Mouse (Mus musculus) lung, embryonic 14.5 days (tissue): ENCODE data around the gene Gm14305. TPM values are rescaled to one million over a fixed set of nuclear protein-coding genes. Genes with fewer than 3 reads are reported as not detected.
"Not testable (repeated sequence)": the region's sequence is repeated elsewhere in the genome, so short reads cannot be mapped to it uniquely, and the experiment has no call there.

Experiments
- ATAC-seq: fragments of 200-750 bp; cut with Nextera tagmentation; 2 replicates; pipeline ENCODE4 v1.8.0; 2017; ENCODE audit warnings: mild to moderate bottlenecking, moderate TSS enrichment, moderate library complexity; ENCODE audit not compliant: insufficient read depth
- DNase-seq: peaks from one replicate; pipeline ENCODE4 v3.0.0-alpha.2; 2015
- H3K27ac ChIP-seq: fragments of 300-500 bp; sonication (generic); 2 replicates; pipeline ENCODE4 v1.5.1; 2014; ENCODE audit warnings: low read depth, mild to moderate bottlenecking, moderate library complexity
- H3K27me3 ChIP-seq: fragments of 300-500 bp; sonication (generic); 2 replicates; pipeline ENCODE4 v1.6.1; 2014; ENCODE audit warnings: low read length, control low read depth; ENCODE audit not compliant: insufficient read depth
- H3K36me3 ChIP-seq: fragments of 300-500 bp; sonication (generic); 2 replicates; pipeline ENCODE4 v1.6.1; 2014; ENCODE audit warnings: control low read depth; ENCODE audit not compliant: insufficient read depth
- H3K4me1 ChIP-seq: fragments of 300-500 bp; sonication (generic); 2 replicates; pipeline ENCODE4 v1.6.1; 2014; ENCODE audit warnings: antibody characterized with exemption, control low read depth; ENCODE audit not compliant: insufficient read depth
- H3K4me2 ChIP-seq: fragments of 300-500 bp; sonication (generic); 2 replicates; pipeline ENCODE4 v1.6.1; 2014; ENCODE audit warnings: mild to moderate bottlenecking
- H3K4me3 ChIP-seq: fragments of 300-500 bp; sonication (generic); 2 replicates; pipeline ENCODE4 v1.5.1; 2014; ENCODE audit warnings: low read depth, low read length
- H3K9ac ChIP-seq: fragments of 300-500 bp; sonication (generic); 2 replicates; pipeline ENCODE4 v1.6.1; 2014
- H3K9me3 ChIP-seq: fragments of 300-500 bp; sonication (generic); 2 replicates; pipeline ENCODE4 v1.6.1; 2016; ENCODE audit warnings: low read depth, low read length, control low read depth
- WGBS: fragments of 180-500 bp; shearing (Covaris S2); extraction: QIAGEN DNeasy Blood & Tissue Kit; methylation state at CpG from one replicate; pipeline ENCODE4 v1.1.7; 2014; 5-methylcytosine and 5-hydroxymethylcytosine counted together
- polyA plus RNA-seq: library from polyadenylated mRNA; unstranded; fragments of >200 nt; fragmentation: Nextera tagmentation; extraction: Ambion mirVana; gene quantifications from 2 replicates; pipeline ENCODE4 v1.2.1, GENCODE M21; 2014

Gene Gm14305
- 35.5 and 38.0 TPM in 2 replicates for polyA plus RNA-seq

DNA sequence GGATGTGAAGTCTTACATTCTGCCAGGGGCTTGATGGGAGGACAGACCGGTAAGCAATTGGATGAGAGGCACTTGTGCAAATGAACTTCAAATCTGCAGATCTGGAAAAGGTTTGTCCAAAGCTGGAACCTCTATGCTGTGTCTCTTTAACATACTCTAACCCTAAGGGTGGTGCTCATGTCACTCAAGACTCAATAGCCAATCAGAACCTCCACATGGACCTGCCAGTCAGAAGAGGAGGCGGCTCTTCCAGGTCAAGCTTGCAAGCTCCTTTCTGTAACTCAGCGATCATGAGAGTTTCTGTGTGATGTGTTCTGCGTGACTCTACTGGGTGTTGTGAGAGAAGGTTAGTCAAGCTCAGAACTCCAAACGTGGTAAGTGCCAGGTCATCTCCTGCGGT lies at the start of gene Gm14305:
Gene Gm14305, plus strand, starts transcription at position 278 of the 400 bp plus-strand sequence.
- 0% methylated on average over 2 of the region's 6 CpGs for WGBS
- not testable (repeated sequence) for H3K4me1 ChIP-seq, H3K9me3 ChIP-seq, ATAC-seq, H3K36me3 ChIP-seq, H3K27me3 ChIP-seq, DNase-seq, H3K27ac ChIP-seq
- peak within 1 kb of the TSS; percentile 41 for H3K4me3 ChIP-seq
- H3K9ac ChIP-seq: peak within 1 kb of the TSS; percentile 32; the same call in 1 of the 2 replicates
- peak within 1 kb of the TSS; percentile 35; the same call in 1 of the 2 replicates for H3K4me2 ChIP-seq

- no CpG with 5 or more reads among the region's 6 CpGs for WGBS
- H3K27ac ChIP-seq: not testable (repeated sequence)
These were observed 37.9 kb upstream of the Gm14305 start, which contains the start of gene Zfp973 for GRCm38 (mm10) chr2:176670222-176670621. Gene Zfp973, plus strand, starts transcription at chr2:176670522.

More at GRCm38 (mm10) chr2:176670222-176670621, 37.9 kb upstream of the Gm14305 start, which contains the start of gene Zfp973:
- H3K9ac ChIP-seq, H3K4me1 ChIP-seq, H3K27me3 ChIP-seq, H3K36me3 ChIP-seq, DNase-seq, H3K9me3 ChIP-seq, ATAC-seq, H3K4me2 ChIP-seq, H3K4me3 ChIP-seq: not testable (repeated sequence)

Other genes starting within 250 kb of the Gm14305 start
- 9.0 TPM in 1 of 2 replicates, not detected in the other for gene Gm14434, start 221.5 kb upstream of the Gm14305 start, polyA plus RNA-seq
- not detected in 2 replicates for gene Zfp967, start 187.3 kb upstream of the Gm14305 start, polyA plus RNA-seq
- 21.7 and 22.7 TPM in 2 replicates for gene Gm14308, start 72.0 kb upstream of the Gm14305 start, polyA plus RNA-seq
- 11.0 and 13.7 TPM in 2 replicates for gene Zfp973, start 37.8 kb upstream of the Gm14305 start, polyA plus RNA-seq
- gene Gm14295, start 90.3 kb downstream of the Gm14305 start, polyA plus RNA-seq: 16.3 and 19.1 TPM in 2 replicates
- gene Gm14408, start 122.8 kb downstream of the Gm14305 start, polyA plus RNA-seq: not detected in 2 replicates
- 13.4 and 14.1 TPM in 2 replicates for gene Gm14296, start 219.5 kb downstream of the Gm14305 start, polyA plus RNA-seq